Mouse (Mus musculus) stomach, embryonic 14.5 days (tissue): Measurements from ENCODE around the gene F2rl2. TPM values are rescaled to one million over a fixed set of nuclear protein-coding genes. Genes with fewer than 3 reads are reported as not detected.

Experiments used
- ATAC-seq: fragments of 200-750 bp; cut with Nextera tagmentation; 2 replicates; pipeline ENCODE4 v1.8.0; 2017; ENCODE audit warnings: low read depth, moderate TSS enrichment; ENCODE audit not compliant: insufficient number of reproducible peaks, insufficient read depth, low FRiP score
- H3K27ac ChIP-seq: fragments of 300-500 bp; sonication (generic); 2 replicates; pipeline ENCODE4 v1.5.1; 2014; ENCODE audit warnings: mild to moderate bottlenecking, low read length, moderate library complexity, mixed read lengths
- H3K27me3 ChIP-seq: fragments of 300-500 bp; sonication (generic); 2 replicates; pipeline ENCODE4 v1.6.1; 2014; ENCODE audit warnings: low read length, control low read depth, mixed read lengths; ENCODE audit not compliant: control insufficient read depth, insufficient read depth
- H3K36me3 ChIP-seq: fragments of 300-500 bp; sonication (generic); 2 replicates; pipeline ENCODE4 v1.6.1; 2014; ENCODE audit warnings: mild to moderate bottlenecking, control low read depth, low read length, moderate library complexity, mixed read lengths; ENCODE audit not compliant: control insufficient read depth, insufficient read depth
- H3K4me1 ChIP-seq: fragments of 300-500 bp; sonication (generic); 2 replicates; pipeline ENCODE4 v1.6.1; 2014; ENCODE audit warnings: low read length, control low read depth, mixed read lengths; ENCODE audit not compliant: control insufficient read depth, insufficient read depth
- H3K4me2 ChIP-seq: fragments of 300-500 bp; sonication (generic); replicated peaks from 2 replicates; pipeline ENCODE4 v1.6.1; 2014; ENCODE audit warnings: low read depth, low read length, control low read depth
- H3K4me3 ChIP-seq: fragments of 300-500 bp; sonication (generic); 2 replicates; pipeline ENCODE4 v1.5.1; 2014; ENCODE audit warnings: low read depth, low read length, control low read depth
- H3K9ac ChIP-seq: fragments of 300-500 bp; sonication (generic); replicated peaks from 2 replicates; pipeline ENCODE4 v1.6.1; 2014; ENCODE audit warnings: low read depth, mild to moderate bottlenecking, control low read depth, low read length, moderate library complexity, mixed read lengths
- H3K9me3 ChIP-seq: fragments of 300-500 bp; sonication (generic); 2 replicates; pipeline ENCODE4 v1.6.1; 2016; ENCODE audit warnings: low read depth, low read length, control low read depth; ENCODE audit not compliant: control insufficient read depth
- WGBS: fragments of 180-500 bp; shearing (Covaris S2); extraction: QIAGEN DNeasy Blood & Tissue Kit; methylation state at CpG from one replicate; pipeline ENCODE4 v1.1.7; 2014; 5-methylcytosine and 5-hydroxymethylcytosine counted together
- polyA plus RNA-seq: library from polyadenylated mRNA; unstranded; fragments of >200 nt; fragmentation: Nextera tagmentation; extraction: Ambion mirVana; gene quantifications from 2 replicates; pipeline ENCODE4 v1.2.1, GENCODE M21; 2014

The F2rl2 gene
- polyA plus RNA-seq = 0.45 and 1.2 TPM in 2 replicates

GRCm38 (mm10) chr13:95696654-95697163, at the start of gene F2rl2:
Gene F2rl2, plus strand, starts transcription at chr13:95696853.
- Histone ChIP-seq H3K36me3 (no peaks in the 10 kb centered on the region), H3K4me3 (no peak within 1 kb of the TSS), H3K27me3 (no peaks in the 10 kb centered on the region), H3K4me2 (no peak within 1 kb of the TSS), H3K4me1 (no peaks in the 10 kb centered on the region), H3K27ac (no peak within 1 kb of the TSS), H3K9ac (no peak within 1 kb of the TSS), H3K9me3 (no peaks in the 10 kb centered on the region)
- ATAC-seq = no peak
- 50% methylated on average over 4 of the region's 4 CpGs for WGBS

GRCm38 (mm10) chr13:95647248-95647647, 49.4 kb upstream of the F2rl2 start:
- H3K4me3 ChIP-seq = no peak overlapping the region
- ATAC-seq = no peak
- H3K36me3 ChIP-seq = 0 out of 2 replicates have a peak, but pooled peaks cover 7% of the 10 kb centered on the region
- no peaks in the 10 kb centered on the region for H3K9me3 ChIP-seq
- no peak overlapping the region for H3K27ac ChIP-seq
- H3K9ac ChIP-seq = no peak overlapping the region
- H3K27me3 ChIP-seq = no peaks in the 10 kb centered on the region
- 71% methylated on average over 4 of the region's 4 CpGs for WGBS
- no peaks in the 10 kb centered on the region for H3K4me1 ChIP-seq
- H3K4me2 ChIP-seq = no peak overlapping the region

- H3K9ac ChIP-seq = no peak overlapping the region
- H3K27ac ChIP-seq = no peak overlapping the region
- WGBS = 84% methylated on average over 3 of the region's 3 CpGs
- no peak overlapping the region for H3K4me2 ChIP-seq
- H3K9me3 ChIP-seq = no peaks in the 10 kb centered on the region
- H3K36me3 ChIP-seq = 0 out of 2 replicates have a peak, but pooled peaks cover 7% of the 10 kb centered on the region
- no peaks in the 10 kb centered on the region for H3K4me1 ChIP-seq
- ATAC-seq = no peak
- no peak overlapping the region for H3K4me3 ChIP-seq
- H3K27me3 ChIP-seq = no peaks in the 10 kb centered on the region
Measured at GRCm38 (mm10) chr13:95649941-95650340, 46.7 kb upstream of the F2rl2 start.

GRCm38 (mm10) chr13:95651870-95652668, 44.6 kb upstream of the F2rl2 start:
- no peak for ATAC-seq
- Histone ChIP-seq H3K4me2 (no peak overlapping the region), H3K27me3 (no peaks in the 10 kb centered on the region), H3K4me1 (no peaks in the 10 kb centered on the region), H3K36me3 (no peaks in the 10 kb centered on the region), H3K9me3 (no peaks in the 10 kb centered on the region), H3K9ac (no peak overlapping the region), H3K4me3 (no peak overlapping the region), H3K27ac (no peak overlapping the region)
- WGBS = 80% methylated on average over 7 of the region's 7 CpGs

GRCm38 (mm10) chr13:95653696-95654095, 43.0 kb upstream of the F2rl2 start:
- Histone ChIP-seq H3K4me3 (no peak overlapping the region), H3K9ac (no peak overlapping the region), H3K4me2 (no peak overlapping the region), H3K27ac (no peak overlapping the region), H3K9me3 (no peaks in the 10 kb centered on the region), H3K27me3 (no peaks in the 10 kb centered on the region), H3K4me1 (no peaks in the 10 kb centered on the region), H3K36me3 (peaks cover 5% of the 10 kb centered on the region; the same call in 1 of the 2 replicates)
- ATAC-seq = no peak
- 77% methylated on average over 4 of the region's 4 CpGs for WGBS

- Histone ChIP-seq H3K27ac (no peak overlapping the region), H3K9me3 (no peaks in the 10 kb centered on the region), H3K27me3 (no peaks in the 10 kb centered on the region), H3K4me2 (no peak overlapping the region), H3K36me3 (peaks cover 5% of the 10 kb centered on the region; the same call in 1 of the 2 replicates), H3K4me3 (no peak overlapping the region), H3K9ac (no peak overlapping the region), H3K4me1 (no peaks in the 10 kb centered on the region)
- peak; percentile 64; the same call in 1 of the 2 replicates for ATAC-seq
- 19% methylated on average over 9 of the region's 9 CpGs for WGBS
Measured at GRCm38 (mm10) chr13:95655284-95655683, 41.4 kb upstream of the F2rl2 start.

GRCm38 (mm10) chr13:95657171-95657570, 39.5 kb upstream of the F2rl2 start:
- WGBS = 45% methylated on average over 9 of the region's 9 CpGs
- Histone ChIP-seq H3K9ac (no peak overlapping the region), H3K27ac (no peak overlapping the region), H3K4me3 (no peak overlapping the region), H3K4me1 (no peaks in the 10 kb centered on the region), H3K27me3 (no peaks in the 10 kb centered on the region), H3K4me2 (no peak overlapping the region), H3K36me3 (peaks cover 5% of the 10 kb centered on the region), H3K9me3 (no peaks in the 10 kb centered on the region)
- no peak for ATAC-seq

GRCm38 (mm10) chr13:95659432-95659831, 37.2 kb upstream of the F2rl2 start:
- ATAC-seq = no peak
- no peak overlapping the region for H3K9ac ChIP-seq
- H3K4me2 ChIP-seq = no peak overlapping the region
- H3K9me3 ChIP-seq = no peaks in the 10 kb centered on the region
- 75% methylated on average over 7 of the region's 7 CpGs for WGBS
- H3K4me1 ChIP-seq = no peaks in the 10 kb centered on the region
- H3K27me3 ChIP-seq = no peaks in the 10 kb centered on the region
- no peak overlapping the region for H3K27ac ChIP-seq
- no peak overlapping the region for H3K4me3 ChIP-seq
- peaks cover 8% of the 10 kb centered on the region for H3K36me3 ChIP-seq
